Mouse (Mus musculus) lung, adult 2 months (tissue): ENCODE data around the gene AY358078. TPM values are rescaled to one million over a fixed set of nuclear protein-coding genes. Genes with fewer than 3 reads are reported as not detected.
"Not testable (repeated sequence)": the region's sequence is repeated elsewhere in the genome, so short reads cannot be mapped to it uniquely, and the experiment has no call there.

Experiments used
- DNase-seq: peaks from one replicate; pipeline ENCODE4 v3.0.0; 2022
- H3K4me1 ChIP-seq: fragments of 200-500 bp; 2 replicates; pipeline ENCODE4 v1.6.1; 2011; ENCODE audit warnings: low read length; ENCODE audit not compliant: control insufficient read depth, insufficient read depth
- H3K4me3 ChIP-seq: fragments of 200-500 bp; replicated peaks from 2 replicates; pipeline ENCODE3; 2011; ENCODE audit warnings: low read depth, mild to moderate bottlenecking, control low read depth, low read length; ENCODE audit errors: extremely low read depth
- CTCF ChIP-seq: fragments of 200-500 bp; IDR thresholded peaks from 2 replicates; pipeline ENCODE4 v1.5.1; 2011; ENCODE audit warnings: mild to moderate bottlenecking, low read length, control low read depth; ENCODE audit not compliant: insufficient read depth
- POLR2A ChIP-seq: fragments of 200-500 bp; IDR thresholded peaks from 2 replicates; pipeline ENCODE4 v1.6.1; 2011; ENCODE audit warnings: low read depth, mild to moderate bottlenecking, control low read depth, low read length, borderline replicate concordance; ENCODE audit errors: extremely low read depth
- WGBS: fragments of 180-500 bp; shearing (Covaris S2); methylation state at CpG from one replicate; pipeline ENCODE4 v1.1.7; 2018; 5-methylcytosine and 5-hydroxymethylcytosine counted together
- polyA plus RNA-seq: library from polyadenylated mRNA; depleted of rRNA; stranded (reverse); fragments of >200 nt; gene quantifications from 2 replicates; pipeline ENCODE4 v1.2.3, GENCODE M21; 2012; rRNA removed

AY358078 gene
- not detected in 2 replicates for polyA plus RNA-seq

DNA sequence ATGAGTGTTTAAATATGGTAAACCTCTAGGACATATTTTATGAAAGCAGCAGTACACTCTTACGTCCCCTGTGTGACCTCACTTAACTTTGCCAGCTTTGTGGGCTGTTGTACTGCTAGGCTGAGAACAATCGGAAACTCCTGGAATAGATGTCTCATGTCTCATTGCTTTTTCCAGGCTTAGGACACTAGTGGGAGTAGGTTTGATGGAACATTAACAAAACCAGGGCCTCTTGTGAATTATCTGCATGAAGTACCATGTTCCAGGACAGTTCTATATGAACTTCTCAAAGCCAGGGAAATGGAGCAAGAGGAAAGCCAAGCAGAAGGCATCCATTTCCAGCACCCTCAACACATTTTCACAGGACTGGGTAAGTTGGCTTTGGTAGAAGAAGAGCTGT, at the start of gene AY358078:
TSS of gene AY358078 (plus strand) at position 301 of the 400 bp plus-strand sequence.
- DNase-seq, result no peak
- Histone ChIP-seq H3K4me3 (no peak within 1 kb of the TSS), H3K4me1 (no peaks in the 10 kb centered on the region)
- TF ChIP-seq CTCF (no peak), POLR2A (no peak)
- 79% methylated on average over 2 of the region's 2 CpGs for WGBS

DNA sequence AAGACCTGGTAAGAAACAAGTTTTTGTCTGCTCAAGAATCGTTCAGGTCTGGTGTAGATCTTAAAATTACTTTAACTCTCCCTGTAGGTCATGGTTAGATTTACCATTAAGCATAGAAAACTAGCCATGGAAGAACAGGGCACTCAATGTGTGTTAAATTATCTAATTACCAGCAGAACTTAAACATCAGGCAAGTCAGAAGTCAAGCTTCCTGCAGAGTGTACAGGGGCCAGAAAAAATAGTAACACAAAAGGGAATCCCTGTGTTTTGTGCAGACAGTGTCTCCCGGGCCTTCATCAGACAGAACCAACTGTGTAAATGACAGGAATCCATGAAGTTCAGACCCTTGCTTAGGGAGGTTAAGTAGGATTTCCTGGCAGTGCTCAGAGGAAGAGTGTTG, 43.9 kb upstream of the AY358078 start:
- H3K4me3 ChIP-seq, result no peak overlapping the region
- TF ChIP-seq CTCF, result no peak
- TF ChIP-seq POLR2A, result no peak
- H3K4me1 ChIP-seq, result no peaks in the 10 kb centered on the region
- DNase-seq, result no peak
- WGBS, result 65% methylated on average over 2 of the region's 2 CpGs

DNA sequence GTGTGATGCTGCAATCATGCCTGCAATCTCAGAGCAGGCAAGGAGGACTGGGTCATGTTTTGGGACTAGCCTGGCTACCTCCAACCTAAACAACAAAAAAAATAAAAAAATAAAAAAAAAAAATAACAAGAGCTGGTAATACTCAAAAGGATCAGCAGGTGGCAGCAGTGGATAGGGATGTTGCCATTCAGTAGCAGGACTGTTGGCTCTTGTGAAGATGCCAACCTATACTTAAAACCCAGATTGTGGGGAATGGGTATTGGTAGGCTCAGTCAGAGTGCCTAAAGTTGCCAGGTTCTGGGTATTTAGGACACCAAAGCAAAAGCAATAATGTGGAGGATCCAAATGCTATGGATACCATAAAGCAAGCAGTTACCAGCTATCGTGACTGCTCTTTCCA, 28.5 kb upstream of the AY358078 start:
- H3K4me1 ChIP-seq, DNase-seq, H3K4me3 ChIP-seq: not testable (repeated sequence)
- WGBS, result 85% methylated on average over 1 of the region's 1 CpGs

DNA sequence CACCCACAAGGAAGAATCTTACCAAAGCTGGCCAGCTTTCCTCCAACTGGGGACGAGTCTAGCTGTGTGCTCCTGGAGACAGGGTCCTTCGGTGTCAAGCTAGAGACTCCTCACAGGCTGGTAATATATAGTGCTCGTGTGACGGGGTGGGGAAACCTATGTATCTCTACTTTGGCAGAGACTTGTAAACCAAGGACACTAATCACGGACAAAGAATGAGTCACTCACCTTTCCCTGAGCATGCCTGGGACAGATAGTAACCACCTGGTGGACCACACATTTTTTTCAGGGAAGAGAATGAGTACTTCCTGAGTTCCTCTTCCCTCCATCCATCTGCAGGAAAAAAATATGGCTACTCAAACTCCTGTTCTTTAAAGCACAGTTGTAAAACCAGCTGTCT, 26.4 kb upstream of the AY358078 start, which contains the start of gene Ang4:
TSS of gene Ang4 (minus strand) at position 101 of the 400 bp plus-strand sequence.
- H3K4me1 ChIP-seq, result no peaks in the 10 kb centered on the region
- no peak for DNase-seq
- whole genome bisulfite sequencing, result 62% methylated on average over 5 of the region's 5 CpGs
- no peak for TF ChIP-seq POLR2A
- TF ChIP-seq CTCF, result no peak
- no peak within 1 kb of the TSS for H3K4me3 ChIP-seq

DNA sequence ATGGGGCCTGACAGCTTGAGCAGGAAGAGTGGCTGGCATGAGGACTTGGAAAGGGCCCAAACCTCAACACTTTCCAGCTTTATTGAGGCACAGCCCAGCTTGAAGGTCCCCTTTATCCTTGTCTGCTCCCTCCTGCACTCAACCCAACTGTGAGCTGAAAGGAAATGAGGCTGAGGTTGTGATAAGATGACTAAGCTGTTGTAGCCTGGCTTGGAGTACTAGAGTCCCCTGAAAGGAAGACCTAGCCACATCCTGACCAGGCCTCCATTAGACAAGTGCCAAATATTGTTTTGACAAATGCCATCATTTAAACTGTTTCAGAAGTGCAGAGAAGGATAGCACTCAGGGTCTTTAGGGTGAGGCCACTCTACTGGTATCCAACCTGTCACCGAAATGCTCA, 22.1 kb upstream of the AY358078 start:
- Histone ChIP-seq H3K4me3 (no peak overlapping the region), H3K4me1 (no peaks in the 10 kb centered on the region)
- DNase-seq, result no peak
- no peak for TF ChIP-seq POLR2A
- no peak for TF ChIP-seq CTCF
- WGBS, result 81% methylated on average over 1 of the region's 1 CpGs

DNA sequence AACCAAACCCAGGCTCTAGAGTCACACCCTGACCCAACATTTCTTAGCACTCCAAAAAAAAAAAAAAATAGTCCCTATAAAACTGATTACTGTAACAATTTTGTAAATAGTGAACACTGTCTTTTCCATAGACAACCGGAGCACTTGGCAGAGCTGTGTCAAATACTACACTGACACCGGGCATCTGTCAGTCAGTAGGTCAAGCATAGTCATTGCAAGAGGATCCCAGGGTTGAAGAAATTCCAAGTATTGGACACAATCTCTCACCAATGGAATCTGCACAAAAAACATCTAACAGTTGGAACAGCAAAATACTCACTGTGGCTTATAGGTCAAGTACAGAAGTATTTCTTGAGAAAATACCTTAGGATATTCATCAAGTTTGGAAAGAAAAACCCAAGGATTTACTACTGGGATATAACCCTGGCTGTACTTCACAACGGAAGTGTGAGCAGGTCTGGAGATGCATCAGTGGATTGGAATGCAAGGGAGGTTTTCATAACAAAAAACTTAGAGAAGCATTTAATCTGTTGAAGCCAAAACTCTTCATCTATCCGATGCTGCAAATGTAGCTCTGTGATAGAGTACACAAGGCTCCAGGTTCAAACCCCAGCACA, 20.9 kb upstream of the AY358078 start:
- TF ChIP-seq CTCF, result no peak
- no peak for TF ChIP-seq POLR2A
- WGBS, result 65% methylated on average over 4 of the region's 4 CpGs
- H3K4me3 ChIP-seq, result no peak overlapping the region
- DNase-seq, result no peak
- H3K4me1 ChIP-seq, result no peaks in the 10 kb centered on the region

DNA sequence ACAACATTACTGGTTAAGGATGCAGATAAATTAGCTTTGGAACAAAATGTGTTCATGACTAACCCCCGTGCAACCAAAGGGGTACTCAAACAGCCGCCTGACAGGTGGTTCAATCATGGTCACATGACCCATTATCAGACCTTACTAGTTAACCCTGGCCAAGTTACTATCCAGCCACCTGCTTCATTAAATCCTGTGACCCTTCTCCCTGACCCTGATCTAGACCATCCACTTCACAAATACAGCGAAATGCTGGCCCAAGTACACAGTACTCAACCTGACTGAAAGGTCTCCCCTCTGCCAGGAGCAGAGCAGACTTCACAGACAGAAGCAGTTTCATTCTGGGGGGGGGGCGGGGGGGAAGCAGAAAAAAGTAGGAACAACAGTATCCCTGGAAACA, 13.5 kb upstream of the AY358078 start:
- DNase-seq, result no peak
- TF ChIP-seq CTCF, result no peak
- no peak for TF ChIP-seq POLR2A
- 60% methylated on average over 4 of the region's 4 CpGs for WGBS
- Histone ChIP-seq H3K4me3 (no peak overlapping the region), H3K4me1 (no peaks in the 10 kb centered on the region)

DNA sequence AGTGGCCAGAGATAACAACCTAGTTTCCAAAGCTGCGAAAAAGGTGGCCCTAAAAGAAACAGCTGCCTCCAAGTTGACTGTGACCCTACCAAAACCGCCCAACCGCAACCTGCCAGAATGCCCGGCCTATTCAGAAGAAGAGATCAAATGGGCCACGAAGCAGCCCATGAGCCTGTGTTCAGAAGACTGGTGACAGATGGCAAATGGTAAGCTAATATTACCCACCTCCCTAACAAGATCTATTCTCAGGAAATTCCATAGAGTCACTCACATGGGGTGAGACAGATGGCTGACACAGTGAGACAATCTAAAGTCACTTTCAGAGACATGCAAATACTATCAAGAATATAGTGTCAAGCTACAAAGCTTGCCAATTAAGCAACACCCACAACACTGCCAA, 12.8 kb upstream of the AY358078 start:
- Histone ChIP-seq H3K4me1 (no peaks in the 10 kb centered on the region), H3K4me3 (no peak overlapping the region)
- 77% methylated on average over 5 of the region's 5 CpGs for WGBS
- no peak for DNase-seq
- TF ChIP-seq POLR2A (no peak), CTCF (no peak)

DNA sequence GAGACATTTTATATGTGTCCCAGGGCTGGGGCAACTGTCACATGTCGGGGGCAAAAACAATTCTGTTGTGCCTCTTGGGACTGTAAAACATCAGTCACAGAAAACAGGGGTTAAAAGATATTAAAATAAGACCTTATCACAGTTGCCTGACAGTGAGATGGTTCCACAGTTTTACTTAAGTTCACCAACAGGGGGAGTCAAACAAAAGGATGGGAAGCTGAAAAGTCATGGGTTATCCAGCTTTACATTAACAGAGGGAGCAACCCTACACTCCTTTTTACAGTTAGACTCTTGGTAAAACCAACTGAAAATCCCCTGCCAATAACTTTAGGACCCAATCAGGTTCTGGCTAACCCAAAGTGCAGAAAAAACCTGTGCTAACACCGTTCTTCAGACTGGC, 10.7 kb upstream of the AY358078 start:
- WGBS, result 75% methylated on average over 2 of the region's 2 CpGs
- DNase-seq, result no peak
- Histone ChIP-seq H3K4me3 (no peak overlapping the region), H3K4me1 (no peaks in the 10 kb centered on the region)
- no peak for TF ChIP-seq POLR2A
- no peak for TF ChIP-seq CTCF

DNA sequence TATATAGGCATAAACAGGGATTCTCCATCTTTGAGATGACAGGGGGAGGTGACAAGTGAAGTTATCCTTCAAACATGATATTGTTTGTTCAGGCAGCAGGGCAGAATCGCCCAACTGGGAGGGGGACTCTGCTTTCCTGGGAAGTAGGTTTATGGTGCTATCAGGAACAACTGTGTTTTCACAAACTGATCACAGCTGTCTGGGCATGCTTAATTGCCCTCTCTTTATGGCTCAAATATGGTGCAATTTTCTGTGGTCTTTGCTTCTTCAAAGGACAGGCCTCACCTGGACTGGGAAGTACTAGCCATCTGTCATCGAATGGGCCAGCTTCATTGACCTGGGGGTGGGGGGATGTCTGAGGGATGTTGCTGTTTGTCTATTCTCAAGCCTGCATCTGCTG, 5.7 kb upstream of the AY358078 start:
- WGBS, result 74% methylated on average over 2 of the region's 2 CpGs
- TF ChIP-seq POLR2A, result no peak
- no peak for TF ChIP-seq CTCF
- Histone ChIP-seq H3K4me3 (no peak overlapping the region), H3K4me1 (no peaks in the 10 kb centered on the region)
- DNase-seq, result no peak

DNA sequence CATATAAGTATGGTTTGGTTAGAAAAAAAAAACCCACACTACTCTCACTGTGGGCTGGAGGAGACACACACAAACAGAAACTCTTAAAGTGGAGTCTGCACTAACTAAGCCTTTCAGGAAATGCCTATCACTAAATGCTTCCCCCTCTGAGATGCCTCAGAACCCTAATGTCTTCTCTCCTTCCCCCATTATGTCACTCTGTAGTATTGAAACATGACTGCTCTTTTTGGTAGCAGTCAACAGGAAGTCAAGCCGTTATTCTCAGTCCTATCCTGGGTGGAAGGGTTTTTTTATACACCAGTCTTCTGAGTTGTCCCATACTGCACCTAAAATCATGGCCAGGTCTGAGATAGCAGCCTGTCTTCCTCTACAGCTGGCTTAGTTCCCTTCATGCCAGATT, 26.8 kb downstream of the AY358078 start:
- no peak overlapping the region for H3K4me3 ChIP-seq
- no peaks in the 10 kb centered on the region for H3K4me1 ChIP-seq
- TF ChIP-seq POLR2A, result no peak
- no peak for TF ChIP-seq CTCF
- 26% methylated on average over 1 of the region's 1 CpGs for WGBS
- no peak for DNase-seq
